Mouse (Mus musculus) midbrain, embryonic 11.5 days (tissue): ENCODE data around the gene Cbarp. TPM values are rescaled to one million over a fixed set of nuclear protein-coding genes. Genes with fewer than 3 reads are reported as not detected.
A peak's percentile ranks its signal among the peaks of the same experiment; 100 is the strongest.

ENCODE experiments used
- ATAC-seq: fragments of 200-750 bp; cut with Nextera tagmentation; 2 replicates; pipeline ENCODE4 v1.8.0; 2017; ENCODE audit warnings: moderate TSS enrichment, moderate library complexity; ENCODE audit not compliant: low FRiP score
- DNase-seq: peaks from one replicate; pipeline ENCODE4 v3.0.0; 2015; ENCODE audit warnings: low spot score; ENCODE audit errors: missing footprints
- H3K27ac ChIP-seq: fragments of 300-500 bp; sonication (generic); 2 replicates; pipeline ENCODE4 v1.5.1; 2014; ENCODE audit warnings: low read depth, low read length
- H3K27me3 ChIP-seq: fragments of 300-500 bp; sonication (generic); 2 replicates; pipeline ENCODE4 v1.6.1; 2014; ENCODE audit warnings: mild to moderate bottlenecking, low read length, moderate library complexity, mixed read lengths; ENCODE audit not compliant: control insufficient read depth, insufficient read depth
- H3K36me3 ChIP-seq: fragments of 300-500 bp; sonication (generic); 2 replicates; pipeline ENCODE4 v1.6.1; 2014; ENCODE audit warnings: mild to moderate bottlenecking, low read length, moderate library complexity, mixed read lengths; ENCODE audit not compliant: control insufficient read depth, insufficient read depth
- H3K4me1 ChIP-seq: fragments of 300-500 bp; sonication (generic); 2 replicates; pipeline ENCODE4 v1.6.1; 2014; ENCODE audit warnings: low read length; ENCODE audit not compliant: control insufficient read depth, insufficient read depth
- H3K4me2 ChIP-seq: fragments of 300-500 bp; sonication (generic); 2 replicates; pipeline ENCODE4 v1.6.1; 2014; ENCODE audit warnings: mild to moderate bottlenecking, moderate library complexity
- H3K4me3 ChIP-seq: fragments of 300-500 bp; sonication (generic); 2 replicates; pipeline ENCODE4 v1.5.1; 2014; ENCODE audit warnings: low read depth, low read length
- H3K9ac ChIP-seq: fragments of 300-500 bp; sonication (generic); 2 replicates; pipeline ENCODE4 v1.6.1; 2014; ENCODE audit warnings: low read length
- H3K9me3 ChIP-seq: fragments of 300-500 bp; sonication (generic); 2 replicates; pipeline ENCODE4 v1.6.1; 2016; ENCODE audit warnings: low read length; ENCODE audit not compliant: control insufficient read depth
- WGBS: fragments of 180-500 bp; shearing (Covaris S2); extraction: QIAGEN DNeasy Blood & Tissue Kit; methylation state at CpG from one replicate; pipeline ENCODE4 v1.1.7; 2014; 5-methylcytosine and 5-hydroxymethylcytosine counted together
- polyA plus RNA-seq: library from polyadenylated mRNA; unstranded; fragments of >200 nt; fragmentation: Nextera tagmentation; extraction: Ambion mirVana; gene quantifications from 2 replicates; pipeline ENCODE4 v1.2.1, GENCODE M21; 2014

Gene Cbarp
- polyA plus RNA-seq, 1 experiment from 2014 or later = 11.8 TPM

DNA sequence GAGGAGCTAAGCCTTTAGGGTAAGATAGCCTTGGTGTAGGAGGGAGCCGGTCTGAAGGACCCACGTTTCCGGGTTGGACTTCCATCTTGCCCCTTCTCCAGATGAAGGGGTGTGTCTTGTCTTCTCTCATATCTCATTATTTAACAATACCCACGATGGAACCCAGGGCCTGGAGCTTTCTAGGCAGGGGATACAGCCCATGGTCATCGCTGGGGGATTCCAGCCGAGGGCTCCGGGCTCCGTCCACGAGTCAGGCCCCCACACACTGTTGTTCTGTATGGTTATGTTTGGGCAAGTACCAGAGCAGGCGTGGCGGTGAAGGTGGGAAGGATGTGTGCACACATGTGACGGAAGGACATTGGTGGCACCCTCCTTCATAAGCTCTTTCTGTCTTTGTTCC, 3.5 kb upstream of the Cbarp start:
- no peak overlapping the region for H3K4me2 ChIP-seq
- no peak for ATAC-seq
- H3K27ac ChIP-seq = no peak overlapping the region
- H3K4me1 ChIP-seq = peaks cover 21% of the 10 kb centered on the region
- H3K4me3 ChIP-seq = no peak overlapping the region
- H3K9me3 ChIP-seq = no peaks in the 10 kb centered on the region
- H3K27me3 ChIP-seq = peaks cover 2% of the 10 kb centered on the region
- H3K9ac ChIP-seq = no peak overlapping the region
- H3K36me3 ChIP-seq = 0 out of 2 replicates have a peak, but pooled peaks cover 2% of the 10 kb centered on the region
- no peak for DNase-seq
- 94% methylated on average over 12 of the region's 12 CpGs for WGBS

DNA sequence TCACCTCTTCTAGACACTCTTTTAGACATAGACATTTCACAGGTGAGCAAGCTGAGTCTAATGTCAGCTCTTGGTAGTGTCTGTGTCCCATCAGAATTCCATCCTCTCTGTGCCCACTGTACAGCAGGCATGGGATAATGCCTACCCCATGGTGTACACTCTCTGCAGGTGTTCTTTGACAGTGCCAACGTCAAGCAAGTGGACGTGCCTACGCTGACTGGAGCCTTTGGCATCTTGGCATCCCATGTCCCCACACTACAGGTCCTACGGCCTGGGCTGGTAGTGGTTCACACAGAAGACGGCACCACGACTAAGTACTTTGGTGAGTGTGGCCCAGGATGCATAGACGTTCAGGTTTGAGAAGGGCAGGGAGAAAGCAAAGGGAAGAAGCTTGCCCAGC, 3.0 kb upstream of the Cbarp start:
- WGBS = 94% methylated on average over 7 of the region's 7 CpGs
- ATAC-seq (no peak), DNase-seq (no peak)
- H3K27me3 ChIP-seq = peaks cover 2% of the 10 kb centered on the region
- H3K9ac ChIP-seq = no peak overlapping the region
- peaks cover 22% of the 10 kb centered on the region for H3K4me1 ChIP-seq
- H3K36me3 ChIP-seq = 0 out of 2 replicates have a peak, but pooled peaks cover 2% of the 10 kb centered on the region
- H3K4me3 ChIP-seq = no peak overlapping the region
- no peak overlapping the region for H3K4me2 ChIP-seq
- H3K27ac ChIP-seq = no peak overlapping the region
- no peaks in the 10 kb centered on the region for H3K9me3 ChIP-seq

GRCm38 (mm10) chr10:80142530-80142925, 1.9 kb upstream of the Cbarp start:
- Histone ChIP-seq H3K4me3 (peak overlapping the region; percentile 64), H3K9ac (peak overlapping the region; percentile 77), H3K4me2 (peak overlapping the region; percentile 81), H3K27ac (peak overlapping the region; percentile 28; the same call in 1 of the 2 replicates), H3K4me1 (peaks cover 28% of the 10 kb centered on the region), H3K27me3 (peaks cover 2% of the 10 kb centered on the region), H3K36me3 (0 out of 2 replicates have a peak, but pooled peaks cover 2% of the 10 kb centered on the region), H3K9me3 (no peaks in the 10 kb centered on the region)
- DNase-seq (no peak), ATAC-seq (peak; percentile 20; the same call in 1 of the 2 replicates)
- WGBS = under 1% methylated on average over 13 of the region's 15 CpGs

GRCm38 (mm10) chr10:80141786-80142529, 1.3 kb upstream of the Cbarp start:
- DNase-seq (peak; percentile 99), ATAC-seq (peak; percentile 82)
- H3K27ac ChIP-seq = peak overlapping the region; percentile 28; the same call in 1 of the 2 replicates
- no peaks in the 10 kb centered on the region for H3K9me3 ChIP-seq
- H3K9ac ChIP-seq = peak overlapping the region; percentile 77
- H3K4me1 ChIP-seq = peaks cover 32% of the 10 kb centered on the region
- H3K27me3 ChIP-seq = peaks cover 6% of the 10 kb centered on the region
- WGBS = 2% methylated on average over 43 of the region's 43 CpGs
- H3K4me2 ChIP-seq = peak overlapping the region; percentile 81
- H3K4me3 ChIP-seq = peak overlapping the region; percentile 64
- H3K36me3 ChIP-seq = 0 out of 2 replicates have a peak, but pooled peaks cover 2% of the 10 kb centered on the region

GRCm38 (mm10) chr10:80141243-80141642, 608 bp upstream of the Cbarp start:
- peak; percentile 98 for DNase-seq
- Histone ChIP-seq H3K4me3 (peak overlapping the region; percentile 20), H3K9ac (peak overlapping the region; percentile 17), H3K9me3 (no peaks in the 10 kb centered on the region), H3K4me2 (peak overlapping the region; percentile 81), H3K27me3 (peaks cover 13% of the 10 kb centered on the region), H3K36me3 (0 out of 2 replicates have a peak, but pooled peaks cover 2% of the 10 kb centered on the region), H3K4me1 (peaks cover 34% of the 10 kb centered on the region), H3K27ac (0 out of 2 replicates have a peak overlapping the region, but pooled peaks have one; percentile 26)
- under 1% methylated on average over 29 of the region's 29 CpGs for WGBS
- peak; percentile 66 for ATAC-seq

- Histone ChIP-seq H3K9me3 (no peaks in the 10 kb centered on the region), H3K36me3 (0 out of 2 replicates have a peak, but pooled peaks cover 2% of the 10 kb centered on the region), H3K27me3 (peaks cover 21% of the 10 kb centered on the region), H3K4me2 (no peak overlapping the region), H3K4me3 (no peak overlapping the region), H3K4me1 (peaks cover 34% of the 10 kb centered on the region), H3K9ac (no peak overlapping the region), H3K27ac (no peak overlapping the region)
- ATAC-seq (no peak), DNase-seq (no peak)
- WGBS = 73% methylated on average over 11 of the region's 11 CpGs
Measured at GRCm38 (mm10) chr10:80139975-80140665, 515 bp downstream of the Cbarp start.

DNA sequence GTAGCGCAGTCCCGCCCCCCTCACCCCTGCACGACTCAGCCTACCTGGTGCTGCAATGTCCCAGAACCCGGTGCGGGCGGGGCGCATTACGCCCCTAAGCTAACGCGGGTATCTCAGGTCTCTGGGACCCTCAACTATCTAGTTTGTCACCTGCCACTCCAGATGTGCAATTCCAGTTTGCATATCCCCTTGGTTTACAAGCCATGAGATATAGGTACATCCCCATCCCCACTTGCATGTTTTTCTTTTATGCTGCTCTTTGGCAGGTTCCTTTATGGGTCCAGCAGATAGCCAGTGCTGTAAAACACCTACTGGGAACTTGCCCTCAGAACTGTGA, 1.2 kb downstream of the Cbarp start:
- Histone ChIP-seq H3K9me3 (no peaks in the 10 kb centered on the region), H3K9ac (peak overlapping the region; percentile 87), H3K4me3 (peak overlapping the region; percentile 74), H3K4me1 (peaks cover 34% of the 10 kb centered on the region), H3K27me3 (peaks cover 21% of the 10 kb centered on the region), H3K36me3 (0 out of 2 replicates have a peak, but pooled peaks cover 2% of the 10 kb centered on the region), H3K4me2 (peak overlapping the region; percentile 94), H3K27ac (peak overlapping the region; percentile 76)
- no peak for ATAC-seq
- 2% methylated on average over 10 of the region's 10 CpGs for WGBS
- no peak for DNase-seq

DNA sequence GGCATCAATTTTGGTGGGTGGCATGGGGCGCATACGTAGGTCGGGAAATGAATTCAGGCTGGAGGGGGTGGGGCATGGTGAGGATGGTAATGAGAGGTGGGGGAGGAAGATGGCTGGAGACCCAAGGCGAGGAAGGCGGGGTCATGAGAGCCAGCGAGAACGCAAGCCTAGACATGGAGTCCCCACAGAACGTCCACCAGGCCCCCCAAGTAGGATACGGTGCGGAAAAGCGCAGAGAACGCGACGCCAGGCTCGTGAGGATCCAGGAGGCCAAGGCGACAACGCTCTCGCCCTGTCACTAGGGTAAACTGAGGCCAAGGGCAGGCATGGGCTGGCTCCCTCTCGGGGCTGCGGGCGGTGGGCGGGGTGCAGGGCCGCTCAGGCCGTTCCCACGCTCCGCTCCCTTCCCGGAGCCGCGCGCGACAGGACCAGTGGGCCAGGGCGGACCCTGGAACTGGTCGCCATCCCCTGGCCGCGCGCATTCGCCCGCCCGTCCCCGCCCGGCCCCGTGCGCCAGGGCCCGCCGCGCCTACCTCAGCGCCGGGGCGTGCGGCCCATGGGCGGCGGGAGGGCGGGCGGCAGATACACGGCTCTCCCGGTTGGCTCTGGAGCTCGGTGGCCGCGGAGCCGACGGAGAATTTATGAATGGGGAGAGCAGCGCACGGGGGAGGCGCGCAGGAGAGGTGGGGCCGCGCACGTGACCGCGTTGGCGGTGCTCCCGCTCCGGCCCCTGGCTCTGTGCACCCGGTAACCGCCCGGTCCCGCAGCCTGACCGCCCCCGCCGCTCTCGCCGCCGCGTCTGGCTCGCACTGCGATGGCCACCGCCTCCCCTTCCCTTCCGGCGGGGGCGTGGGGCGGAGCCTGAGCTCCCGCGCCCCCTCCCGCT, 1.8 kb downstream of the Cbarp start, which contains the start of gene Atp5d:
Gene Atp5d, plus strand, starts transcription at position 80 of the 886 bp plus-strand sequence.
- Histone ChIP-seq H3K4me1 (peaks cover 34% of the 10 kb centered on the region), H3K4me3 (peak within 1 kb of the TSS; percentile 74), H3K27ac (peak within 1 kb of the TSS; percentile 76), H3K27me3 (peaks cover 21% of the 10 kb centered on the region), H3K4me2 (peak within 1 kb of the TSS; percentile 94), H3K9me3 (no peaks in the 10 kb centered on the region), H3K36me3 (0 out of 2 replicates have a peak, but pooled peaks cover 2% of the 10 kb centered on the region), H3K9ac (peak within 1 kb of the TSS; percentile 87)
- ATAC-seq = peak; percentile 12; the same call in 1 of the 2 replicates
- DNase-seq = peak; percentile 97
- under 1% methylated on average over 76 of the region's 94 CpGs for WGBS
